Mouse (Mus musculus): ENCODE data around the gene Gpatch8.

The Gpatch8 gene

DNA sequence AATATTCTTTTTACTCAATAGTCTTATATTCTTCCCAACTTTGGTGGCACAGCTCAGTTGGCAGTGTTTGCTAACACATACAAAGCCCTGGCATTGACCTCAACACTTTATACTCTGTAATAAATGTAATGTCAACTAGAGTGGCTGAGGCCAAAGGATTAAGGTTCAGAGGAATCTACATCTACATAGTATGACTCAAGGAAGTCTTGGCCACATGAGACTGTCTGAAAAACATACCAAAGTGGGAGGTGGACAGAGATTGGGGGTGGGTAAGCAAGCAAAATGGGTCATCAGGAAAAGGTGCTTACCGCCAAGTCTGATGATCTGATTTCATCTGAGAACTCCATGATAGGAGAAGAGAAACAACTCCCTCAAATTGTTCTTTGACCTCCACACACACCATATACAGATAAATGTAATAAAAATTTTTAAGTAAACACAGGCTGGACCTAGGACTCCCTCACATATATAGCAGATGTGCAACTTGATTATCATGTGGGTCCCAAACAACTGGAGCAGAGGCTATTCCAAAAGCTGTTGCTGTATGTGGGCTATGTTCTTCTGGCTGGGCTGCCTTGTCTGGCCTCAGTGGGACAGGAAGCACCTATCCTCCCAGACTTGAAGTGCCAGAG is 41.3 kb downstream of the Gpatch8 start:
- in situ Hi-C loops (cut with MboI; ENCODE audit: unreplicated experiment in 2 of 2): no loop called here

DNA sequence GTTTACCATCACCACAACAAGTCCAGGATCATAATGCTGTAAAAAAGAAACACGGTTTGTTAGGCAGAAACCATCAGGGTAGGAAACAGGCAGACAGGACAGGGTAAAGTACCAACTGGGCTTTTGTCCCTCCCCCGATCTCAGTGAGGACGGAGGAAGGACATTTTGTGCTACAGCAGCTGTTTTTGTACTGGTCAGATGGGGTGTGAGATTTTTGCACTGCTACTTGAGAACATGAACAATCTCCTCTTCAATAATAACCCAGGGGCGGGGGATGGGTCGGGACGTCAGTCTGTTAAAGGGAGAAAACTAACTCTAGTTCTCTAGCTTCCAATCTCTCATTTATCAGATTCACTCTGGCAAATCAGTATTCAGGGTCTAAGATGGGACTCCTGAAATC is 46.0 kb downstream of the Gpatch8 start:
- in situ Hi-C loops (cut with MboI; ENCODE audit: unreplicated experiment in 2 of 2): no loop called here

GRCm38 (mm10) chr11:102496732-102497131 is 59.5 kb downstream of the Gpatch8 start:
- in situ Hi-C loops (cut with MboI; ENCODE audit: unreplicated experiment in 2 of 2): no loop called here

DNA sequence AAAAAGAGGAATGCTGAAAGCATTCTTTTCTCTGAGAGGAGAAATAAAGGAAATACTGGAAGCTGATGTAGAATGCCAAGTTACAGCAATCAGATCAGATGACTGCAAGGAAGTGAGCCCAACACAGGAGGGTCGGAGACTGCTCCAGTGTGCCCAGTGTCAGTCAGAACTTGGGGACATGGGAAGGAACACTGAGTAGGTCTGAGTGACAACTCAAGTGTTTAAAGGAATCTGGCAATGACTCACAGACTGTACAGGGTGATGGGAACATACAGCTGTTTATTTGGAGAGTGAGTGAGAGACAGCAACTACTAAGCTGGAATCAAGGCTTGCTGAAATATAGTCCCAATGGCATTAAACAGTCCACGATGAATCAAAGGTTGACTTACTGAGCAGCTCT is 60.0 kb downstream of the Gpatch8 start:
- in situ Hi-C loops (cut with MboI; ENCODE audit: unreplicated experiment in 2 of 2): no loop called here

GRCm38 (mm10) chr11:102495742-102496141 is 60.5 kb downstream of the Gpatch8 start:
- in situ Hi-C loops (cut with MboI; ENCODE audit: unreplicated experiment in 2 of 2): no loop called here

DNA sequence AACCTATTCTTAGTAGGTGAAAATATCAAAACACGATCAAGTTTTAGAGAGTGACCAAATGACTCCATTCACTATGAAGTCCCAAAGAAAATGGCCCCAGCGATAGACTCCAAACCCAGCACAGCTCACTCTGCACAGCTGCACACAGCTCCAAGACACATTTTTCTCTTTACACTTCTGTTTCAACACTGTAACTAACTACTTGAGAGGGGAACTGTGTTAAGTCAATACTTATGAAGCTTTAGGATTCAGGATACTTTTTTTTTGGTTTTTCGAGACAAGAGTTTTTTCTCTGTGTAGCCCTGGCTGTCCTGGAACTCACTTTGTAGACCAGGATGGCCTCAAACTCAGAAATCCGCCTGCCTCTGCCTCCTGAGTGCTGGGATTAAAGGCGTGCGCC is 61.1 kb downstream of the Gpatch8 start:
- in situ Hi-C loops (cut with MboI; ENCODE audit: unreplicated experiment in 2 of 2): no loop called here

DNA sequence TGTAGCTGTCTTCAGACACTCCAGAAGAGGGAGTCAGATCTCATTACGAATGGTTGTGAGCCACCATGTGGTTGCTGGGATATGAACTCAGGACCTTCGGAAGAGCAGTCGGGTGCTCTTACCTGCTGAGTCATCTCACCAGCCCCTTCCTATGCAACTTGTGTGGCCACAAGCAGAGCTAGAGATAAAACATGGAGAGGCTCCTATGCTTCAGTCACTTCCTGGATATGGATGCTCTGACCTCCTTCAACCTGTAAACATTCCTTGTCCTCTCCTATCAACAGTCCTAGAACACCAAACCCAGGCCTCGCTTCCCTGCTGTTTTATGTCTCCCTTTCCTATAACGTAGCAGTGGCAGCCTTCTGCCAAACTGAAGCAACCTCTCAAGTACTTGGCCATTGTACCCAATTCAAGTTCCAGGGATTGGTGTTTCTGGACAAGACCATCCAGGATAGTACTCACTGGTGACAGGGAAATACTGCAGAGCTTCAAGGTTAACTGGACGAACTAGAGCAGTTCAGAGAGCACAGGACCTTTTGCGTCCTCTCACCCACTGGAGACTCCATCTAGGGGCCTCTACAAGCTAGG is 62.0 kb downstream of the Gpatch8 start:
- in situ Hi-C loops (cut with MboI; ENCODE audit: unreplicated experiment in 2 of 2): no loop called here

GRCm38 (mm10) chr11:102493241-102493640 is 63.0 kb downstream of the Gpatch8 start:
- in situ Hi-C loops (cut with MboI; ENCODE audit: unreplicated experiment in 2 of 2): no loop called here

GRCm38 (mm10) chr11:102487901-102488300 is 68.3 kb downstream of the Gpatch8 start:
- in situ Hi-C loops (cut with MboI; ENCODE audit: unreplicated experiment in 2 of 2): loop anchor here in 1 of 2 experiments (5.0 kb wide), 1 partner anchor 89 kb away; the partner anchor contains the start of gene Gm11627

GRCm38 (mm10) chr11:102486733-102487386 is 69.3 kb downstream of the Gpatch8 start:
- in situ Hi-C loops (cut with MboI; ENCODE audit: unreplicated experiment in 2 of 2): loop anchor here in 1 of 2 experiments (5.0 kb wide), 1 partner anchor 90 kb away; the partner anchor contains the start of gene Gm11627

DNA sequence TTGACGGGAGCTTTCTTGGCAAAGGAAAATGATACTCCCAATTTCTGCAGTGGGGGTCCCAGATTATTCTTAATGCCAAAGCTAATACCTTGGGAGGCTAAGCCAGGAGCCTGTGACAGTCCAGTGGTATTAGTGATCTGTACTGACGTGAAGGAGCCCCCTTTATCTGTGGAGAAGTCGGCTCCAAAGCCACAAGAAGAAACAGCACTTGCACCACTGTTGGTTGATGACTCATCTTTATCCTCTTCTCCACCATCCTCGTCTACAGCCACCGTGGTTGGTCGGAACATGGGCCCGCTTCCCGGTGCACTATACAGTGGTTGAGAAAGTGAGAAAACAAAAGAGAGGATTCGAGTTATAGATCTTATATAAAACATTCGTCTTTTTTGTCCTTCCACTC is 74.4 kb downstream of the Gpatch8 start:
- in situ Hi-C loops (cut with MboI; ENCODE audit: unreplicated experiment in 2 of 2): no loop called here

GRCm38 (mm10) chr11:102480897-102481296 is 75.3 kb downstream of the Gpatch8 start:
- in situ Hi-C loops (cut with MboI; ENCODE audit: unreplicated experiment in 2 of 2): no loop called here

- in situ Hi-C loops (cut with MboI; ENCODE audit: unreplicated experiment in 2 of 2): no loop called here
Observed at GRCm38 (mm10) chr11:102480111-102480510, 76.1 kb downstream of the Gpatch8 start.

GRCm38 (mm10) chr11:102479581-102479980 is 76.6 kb downstream of the Gpatch8 start:
- in situ Hi-C loops (cut with MboI; ENCODE audit: unreplicated experiment in 2 of 2): no loop called here

DNA sequence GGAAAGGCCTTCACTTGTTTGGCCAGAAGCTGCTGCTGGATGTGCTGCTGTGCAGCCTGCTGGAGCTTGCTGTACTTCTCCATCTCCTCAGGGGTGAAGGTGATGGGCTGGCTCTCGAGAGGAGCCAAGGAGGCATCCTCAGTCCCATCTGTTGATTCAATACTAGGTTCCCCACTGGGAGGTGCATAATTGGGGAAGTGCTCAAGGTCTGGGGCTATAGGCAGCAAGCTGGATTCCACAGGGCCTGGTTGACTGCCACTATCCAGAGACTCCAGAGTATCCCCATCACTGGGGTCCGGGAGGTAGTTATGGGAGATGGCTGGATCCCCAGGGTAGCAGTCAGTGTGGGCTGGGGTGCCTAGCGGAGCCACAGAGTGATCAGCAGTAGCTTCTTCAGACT is 77.5 kb downstream of the Gpatch8 start:
- in situ Hi-C loops (cut with MboI; ENCODE audit: unreplicated experiment in 2 of 2): no loop called here

- in situ Hi-C loops (cut with MboI; ENCODE audit: unreplicated experiment in 2 of 2): no loop called here
Observed at GRCm38 (mm10) chr11:102475027-102475426, 81.2 kb downstream of the Gpatch8 start.

GRCm38 (mm10) chr11:102469648-102470357 is 86.4 kb downstream of the Gpatch8 start, which contains the start of gene Itga2b:
Gene Itga2b, minus strand, starts transcription at chr11:102470122.
- in situ Hi-C loops (cut with MboI; ENCODE audit: unreplicated experiment in 2 of 2): no loop called here

DNA sequence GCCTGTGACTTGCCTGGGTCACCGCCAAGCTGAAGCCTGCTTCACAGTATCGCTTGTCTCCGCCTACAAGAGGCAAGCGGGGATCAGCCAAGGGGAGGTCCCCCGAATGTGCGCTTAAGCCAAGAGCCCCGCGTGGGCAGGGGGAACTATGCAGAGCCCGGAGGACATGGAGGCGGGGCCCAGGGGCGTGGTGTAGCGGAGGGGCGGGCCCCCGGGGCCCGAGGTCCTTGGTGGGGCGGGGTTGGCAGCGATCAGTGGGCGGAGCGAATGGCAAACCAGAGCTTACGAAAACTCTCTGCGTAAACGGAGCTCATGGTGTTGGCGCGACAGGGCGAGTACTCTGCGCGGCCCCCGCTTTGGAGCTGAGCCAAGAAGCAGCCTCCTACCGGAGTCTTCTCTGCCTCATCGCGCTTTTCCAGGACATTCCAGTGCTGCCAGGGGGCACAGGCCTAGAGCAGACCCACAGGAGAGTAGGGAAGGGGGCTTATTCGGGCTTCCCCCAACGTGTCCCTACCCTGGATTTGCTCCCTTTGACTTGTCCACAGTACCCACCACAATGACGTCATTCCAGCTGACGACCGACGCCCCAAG is 89.1 kb downstream of the Gpatch8 start:
- in situ Hi-C loops (cut with MboI; ENCODE audit: unreplicated experiment in 2 of 2): no loop called here

DNA sequence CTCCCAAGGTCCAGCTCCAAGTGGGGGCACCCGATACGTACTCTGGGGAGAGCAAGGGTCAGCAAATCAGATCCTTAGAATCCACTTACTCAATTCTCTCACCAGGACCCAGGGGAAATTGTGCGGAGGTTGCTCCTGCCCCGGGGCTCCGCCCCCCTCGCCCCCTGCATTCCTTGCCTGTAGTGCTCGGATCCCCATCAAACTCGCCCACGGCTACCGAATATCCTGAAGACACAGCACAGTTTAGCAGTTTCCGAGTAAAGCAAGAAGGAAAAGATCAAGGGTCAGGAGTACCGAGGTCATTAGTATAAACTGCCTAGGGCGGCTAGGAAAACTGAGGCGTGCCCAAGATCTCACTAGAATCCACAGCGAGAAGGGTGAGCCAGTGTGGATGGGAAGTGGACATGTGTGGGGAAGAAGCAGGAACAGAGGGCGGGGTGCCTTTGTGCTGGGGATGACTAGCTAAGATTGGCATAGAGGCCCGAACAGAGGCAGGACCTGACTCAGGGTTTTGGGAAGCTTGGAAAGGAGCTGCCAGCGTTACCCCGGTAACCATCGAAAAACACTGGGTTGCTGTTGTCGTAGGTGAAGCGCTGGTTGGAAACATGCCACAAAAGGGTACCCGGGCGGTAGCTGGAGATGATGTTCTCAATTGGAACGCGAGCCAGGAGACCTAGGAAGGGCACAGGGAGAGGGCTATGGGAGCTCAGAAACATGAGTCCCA is 90.3 kb downstream of the Gpatch8 start:
- in situ Hi-C loops (cut with MboI; ENCODE audit: unreplicated experiment in 2 of 2): no loop called here

DNA sequence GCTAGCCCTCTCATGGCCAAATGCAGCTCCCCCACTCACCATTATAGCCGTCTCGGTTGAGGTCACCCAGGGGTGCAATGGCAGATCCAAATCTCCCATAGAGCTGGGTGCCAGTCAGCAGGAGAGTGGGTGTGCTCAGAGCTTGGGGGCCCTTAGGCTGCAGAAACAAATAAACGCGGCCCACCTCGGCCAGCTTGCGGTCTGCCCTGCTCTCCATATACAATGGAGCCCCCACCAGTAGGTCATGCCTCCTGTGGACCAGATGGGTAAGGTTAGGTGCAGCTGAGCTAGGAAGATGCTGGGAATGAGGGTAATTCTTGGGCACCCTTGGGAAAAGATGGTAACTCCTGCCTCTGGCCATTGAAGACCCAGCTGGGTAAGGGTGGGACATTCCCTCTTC is 91.3 kb downstream of the Gpatch8 start:
- in situ Hi-C loops (cut with MboI; ENCODE audit: unreplicated experiment in 2 of 2): no loop called here

All from v-Abl transformed pro-B cells (cell line).